Mouse (Mus musculus) thymus, postnatal 14 days (tissue): ENCODE data around the gene Sccpdh.

Source experiments
- DNase-seq: peaks from one replicate; pipeline ENCODE4 v3.0.0; 2021

The Sccpdh gene

GRCm38 (mm10) chr1:179736483-179736882, 68.5 kb downstream of the Sccpdh start:
- no peak for DNase-seq
